Mouse (Mus musculus): ENCODE results near the gene Acvr1c.
A peak's percentile ranks its signal among the peaks of the same experiment; 100 is the strongest.

Acvr1c gene

DNA sequence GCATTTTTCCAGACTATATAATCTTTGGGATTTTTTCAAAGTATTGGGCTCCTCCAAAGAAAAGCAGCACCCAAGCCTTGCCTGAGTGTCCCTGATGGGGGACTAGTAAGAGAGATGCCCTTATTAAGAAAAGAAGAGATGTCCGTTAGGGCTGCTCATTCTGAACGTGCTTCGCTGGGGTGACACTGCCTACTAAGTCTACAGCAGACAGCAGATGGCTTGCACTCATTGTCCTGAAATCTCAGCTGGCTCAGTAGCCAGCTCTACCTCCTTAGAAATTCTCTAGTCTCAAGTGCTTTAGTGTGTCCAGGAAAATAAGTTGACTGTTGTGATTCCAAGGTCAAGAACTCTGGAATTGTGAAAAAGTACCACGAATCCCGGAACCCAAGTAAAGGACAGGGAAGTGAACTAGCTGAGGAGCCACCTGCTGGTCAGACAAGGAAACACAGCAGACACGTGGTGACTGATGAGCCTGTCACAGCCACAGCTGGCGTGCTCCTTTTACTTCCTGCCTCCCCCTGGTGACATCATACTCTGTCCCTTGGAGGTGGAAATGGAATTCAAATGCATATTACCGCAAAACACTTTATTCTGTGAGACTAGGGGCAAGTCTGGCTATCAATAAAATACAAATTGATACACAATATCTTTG lies 75.3 kb downstream of the Acvr1c start:
- DNase-seq (ENCODE audit: low spot score), result peak; percentile 80

DNA sequence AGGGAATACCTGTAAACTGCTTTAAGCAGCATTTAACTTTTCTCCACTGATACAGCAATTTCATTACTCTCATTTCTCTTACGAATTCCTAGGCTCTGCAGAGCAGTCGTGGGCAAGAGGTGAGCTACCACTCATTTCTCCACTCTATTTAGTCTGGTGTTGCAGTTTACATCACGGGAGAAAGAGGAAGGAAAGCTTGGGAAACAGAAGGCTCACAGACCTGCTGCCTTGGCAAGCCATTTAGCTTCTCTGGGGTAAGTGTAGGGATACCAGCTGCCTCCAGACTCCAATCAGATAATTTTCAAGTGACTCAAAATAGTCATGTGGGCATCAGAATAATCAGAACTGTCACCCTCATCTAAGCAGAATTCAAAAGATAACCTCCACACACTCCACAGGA lies 76.6 kb downstream of the Acvr1c start:
- DNase-seq (ENCODE audit: low spot score), result no peak

DNA sequence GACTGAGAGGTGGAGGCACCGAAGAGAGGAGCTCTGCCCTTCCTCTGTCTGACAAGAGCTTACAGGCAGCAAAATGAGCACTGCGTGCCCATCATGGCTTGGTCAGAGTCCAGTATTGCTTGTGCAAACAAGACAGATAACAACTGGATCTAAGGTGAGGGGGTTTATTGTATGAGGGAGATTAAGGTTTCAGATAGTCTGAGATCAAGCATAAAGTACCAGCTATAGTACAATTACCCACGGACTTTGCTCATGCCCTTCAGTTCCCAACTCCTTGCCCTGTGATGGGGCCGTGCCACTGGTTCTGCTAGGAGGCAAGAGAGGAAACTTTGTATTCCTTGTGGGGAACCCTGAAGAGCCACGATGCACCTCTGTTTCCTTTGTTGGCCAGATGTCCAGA lies 78.5 kb downstream of the Acvr1c start:
- no peak for DNase-seq (ENCODE audit: low spot score)

DNA sequence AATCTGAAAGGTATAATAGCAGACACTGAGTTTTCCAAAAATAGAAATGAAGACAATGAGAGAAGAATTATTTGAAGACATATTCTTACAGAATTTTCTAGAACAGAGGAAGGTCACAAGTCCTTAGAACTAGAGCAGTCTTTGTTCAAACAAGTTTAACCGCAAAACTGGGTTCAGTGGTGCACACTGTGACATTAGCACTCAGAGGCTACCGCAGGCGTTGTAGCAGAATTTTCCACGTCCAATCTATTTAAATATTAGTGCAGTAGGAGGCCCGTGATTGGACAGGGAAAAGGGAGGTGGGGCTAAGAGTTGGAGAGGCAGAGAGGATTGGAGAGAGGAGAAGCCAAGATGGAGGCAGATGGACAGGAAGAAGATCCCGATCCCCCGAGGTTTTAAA lies 81.2 kb downstream of the Acvr1c start:
- no peak for DNase-seq (ENCODE audit: low spot score)

DNA sequence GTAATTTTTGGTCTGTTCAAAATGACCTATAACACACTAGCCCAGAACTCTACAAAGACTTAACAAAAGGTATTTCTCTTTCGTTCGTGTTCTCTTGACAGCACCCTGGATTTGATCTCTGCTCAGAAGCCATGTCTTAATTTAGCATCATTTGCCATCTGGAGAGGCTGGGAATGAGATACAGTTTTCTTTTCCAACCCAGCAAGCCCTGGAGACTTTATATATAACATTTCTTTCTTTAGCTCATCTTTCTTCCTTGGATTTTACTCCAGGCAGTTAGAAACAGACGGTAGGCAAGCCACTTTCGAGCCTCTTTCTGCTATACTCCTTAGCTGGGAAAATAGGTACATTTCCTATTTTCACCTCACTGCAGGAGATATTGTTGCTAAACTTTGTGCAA lies 117.1 kb downstream of the Acvr1c start:
- DNase-seq (ENCODE audit: low spot score), result no peak

DNA sequence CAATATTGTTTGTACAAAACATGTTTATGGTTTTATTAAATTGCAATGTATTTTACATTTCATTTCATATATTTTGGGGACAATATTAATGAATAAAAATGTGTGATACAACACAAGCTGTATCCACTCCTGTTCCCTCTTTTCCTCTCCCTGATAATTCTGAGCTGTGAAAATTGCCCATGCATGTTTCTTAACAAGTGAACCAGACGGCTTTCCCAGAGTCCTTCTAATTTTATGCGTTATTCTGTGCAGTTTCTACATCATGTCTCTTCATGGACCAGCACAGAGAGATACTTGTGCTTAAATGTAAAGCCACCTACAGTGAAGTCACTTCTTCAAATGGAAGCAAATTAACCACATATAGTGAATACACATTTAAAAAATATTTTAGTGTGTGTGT lies 120.2 kb downstream of the Acvr1c start:
- DNase-seq (ENCODE audit: low spot score), result no peak

Data from testis, postnatal 10 days (tissue).